Mouse (Mus musculus): ENCODE results near the gene Utrn.
A peak's percentile ranks its signal among the peaks of the same experiment; 100 is the strongest.

The Utrn gene

DNA sequence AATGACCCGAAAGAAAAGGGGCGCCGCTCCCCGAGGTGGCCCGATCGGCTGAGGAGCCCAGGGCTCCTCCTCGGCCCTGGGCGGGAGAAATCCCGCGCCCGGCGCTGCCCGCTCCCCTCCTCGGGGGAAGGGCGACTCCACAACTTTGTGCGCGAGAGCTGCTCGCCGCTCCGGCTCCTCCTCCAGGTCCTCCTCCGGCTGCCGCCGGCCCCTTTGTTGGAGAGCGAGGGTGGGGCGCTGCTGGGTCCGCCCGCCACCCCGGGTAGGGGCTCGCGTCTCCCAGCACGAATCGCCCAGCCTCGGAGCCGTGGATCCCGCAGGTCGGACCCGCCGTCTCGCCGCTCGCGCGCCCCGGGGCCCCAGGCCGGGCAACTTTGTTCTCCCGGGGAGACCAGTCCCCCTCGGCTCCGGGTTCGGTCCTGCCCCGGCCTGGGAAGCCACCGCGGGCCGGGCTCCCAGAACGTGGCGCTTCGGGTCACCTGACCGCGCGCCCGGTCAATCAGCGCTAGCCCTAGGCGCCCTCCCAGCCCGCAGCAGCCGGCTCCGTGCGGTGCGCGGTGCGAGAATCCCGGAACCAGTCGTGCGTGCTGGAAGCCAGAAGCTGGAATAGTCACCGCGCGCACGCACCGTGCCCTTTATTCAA lies at the start of gene Utrn:
Utrn (minus strand) TSS at position 337 of the 643 bp plus-strand sequence.
- DNase-seq (ENCODE audit: low spot score), result peak; percentile 95

DNA sequence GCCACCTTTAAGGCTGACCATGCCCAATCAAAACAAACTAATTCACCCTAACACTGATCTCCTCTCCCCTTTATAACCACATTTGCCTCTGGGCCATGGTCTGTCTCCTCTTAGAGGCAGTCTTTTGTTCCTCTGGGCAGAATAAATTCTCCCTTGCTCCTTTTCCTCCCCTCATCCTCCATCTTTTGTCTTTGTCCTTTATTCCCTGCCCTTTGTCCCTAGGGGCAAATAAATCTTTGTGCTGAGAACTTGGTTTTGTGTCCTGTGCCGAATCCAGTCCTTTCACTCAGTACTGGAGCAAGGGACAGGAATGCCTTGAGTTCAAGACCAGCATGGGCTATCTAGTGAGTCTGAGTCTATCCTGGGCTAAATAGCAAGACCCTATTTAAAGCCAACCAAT lies 48.5 kb upstream of the Utrn start:
- DNase-seq (ENCODE audit: low spot score), result no peak

DNA sequence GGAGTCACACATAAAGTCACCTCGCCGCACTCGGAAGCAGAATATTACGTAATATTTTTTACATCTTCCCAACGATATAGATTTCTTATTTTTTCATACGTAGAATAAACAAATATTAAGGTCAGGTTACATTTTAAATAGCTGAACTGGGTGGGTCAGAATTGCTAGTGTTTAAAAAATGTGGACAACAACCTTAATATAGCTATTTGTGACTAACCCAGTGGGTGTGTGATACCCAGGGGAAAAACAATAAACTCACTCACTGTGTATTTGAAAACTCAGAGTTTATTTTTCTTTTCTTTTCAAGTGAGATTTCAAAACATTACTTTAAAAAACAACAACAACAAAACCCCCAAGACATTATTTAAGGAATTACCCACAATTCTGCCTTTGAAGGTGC lies 47.2 kb upstream of the Utrn start:
- DNase-seq (ENCODE audit: low spot score), result no peak

DNA sequence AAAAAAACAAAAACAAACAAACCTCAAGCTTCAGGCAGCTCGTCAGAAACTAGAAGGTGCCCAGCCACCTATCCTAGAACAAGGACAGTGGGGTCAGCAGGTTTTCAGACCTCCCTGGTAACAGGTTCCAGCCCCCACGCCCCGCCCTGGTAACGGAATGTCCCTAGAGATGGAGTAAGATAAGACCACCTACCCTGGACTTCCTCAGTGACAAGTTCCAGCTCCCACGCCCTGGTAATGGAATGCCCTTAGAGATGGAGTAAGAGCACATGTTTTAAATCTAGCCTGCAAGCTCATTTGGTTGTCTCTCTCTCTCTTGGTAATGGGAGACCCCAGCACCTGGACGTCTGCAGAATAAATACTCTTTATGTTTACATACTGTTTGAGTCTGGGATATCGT lies 46.7 kb upstream of the Utrn start:
- DNase-seq (ENCODE audit: low spot score), result no peak

DNA sequence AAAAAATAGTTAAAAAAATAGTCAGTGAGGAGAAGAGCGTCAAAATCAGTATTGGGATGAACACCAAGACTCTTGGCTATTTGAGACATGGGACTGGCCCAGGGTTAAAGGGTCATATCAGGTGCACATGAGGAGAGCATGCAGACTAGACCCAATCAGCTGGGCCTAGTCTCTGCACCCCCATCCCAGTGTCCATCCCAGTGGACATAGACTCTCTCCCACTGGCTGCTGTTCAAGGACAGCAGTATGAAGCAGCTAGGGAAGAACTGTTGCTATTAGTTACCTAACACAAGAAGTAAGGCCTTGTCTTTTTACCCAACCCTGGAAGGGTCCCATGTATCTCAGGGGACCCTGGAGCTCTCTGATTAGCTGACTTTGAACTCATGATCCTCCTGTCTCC lies 45.0 kb upstream of the Utrn start:
- no peak for DNase-seq (ENCODE audit: low spot score)

DNA sequence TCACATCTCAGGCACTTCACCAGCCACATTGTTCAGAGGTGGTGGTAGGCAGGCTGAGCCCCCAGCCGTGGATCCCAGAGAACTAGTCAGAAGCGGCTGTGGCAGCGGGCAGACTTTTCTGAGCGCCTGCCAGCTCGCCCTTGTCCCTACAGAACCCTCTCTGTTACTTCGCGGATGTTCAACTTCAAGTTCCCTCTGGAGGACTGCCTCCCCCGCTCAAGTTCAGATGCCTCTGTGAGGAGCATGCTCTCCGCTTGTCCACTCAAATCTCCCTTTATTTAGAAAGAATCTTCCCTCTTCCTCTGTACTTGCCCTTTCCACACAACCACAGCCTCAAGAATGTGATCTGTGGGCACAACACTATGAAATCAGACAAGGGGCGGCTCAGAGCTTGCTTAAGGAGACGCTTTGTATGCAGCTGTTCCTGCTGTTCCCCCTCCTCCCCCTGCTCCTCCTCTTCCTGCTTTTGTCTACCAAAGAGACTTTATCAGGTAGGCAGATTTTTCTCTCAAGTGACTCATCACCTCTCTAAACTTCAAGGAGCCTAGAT lies 42.9 kb upstream of the Utrn start:
- peak; percentile 25 for DNase-seq (ENCODE audit: low spot score)

DNA sequence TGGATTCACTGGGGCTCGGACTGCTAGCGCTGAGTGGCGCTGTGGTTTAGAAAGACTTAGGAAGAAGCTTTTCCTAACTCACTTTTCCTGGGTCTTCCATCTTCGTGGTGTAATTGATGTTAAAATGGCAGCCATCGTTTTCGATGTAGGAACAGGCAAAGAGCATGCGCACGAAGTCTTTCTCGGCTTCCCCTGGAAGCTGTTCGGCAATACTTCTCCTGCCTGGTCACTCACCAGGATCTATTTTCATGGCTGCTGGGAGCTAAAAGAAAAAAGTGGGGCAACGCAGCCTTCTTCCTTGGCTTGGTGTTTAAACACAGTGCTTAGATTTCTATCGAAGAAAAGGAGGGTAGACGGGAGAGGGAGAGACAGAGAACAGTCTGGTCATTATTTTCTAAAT lies 42.3 kb upstream of the Utrn start:
- no peak for DNase-seq (ENCODE audit: low spot score)

DNA sequence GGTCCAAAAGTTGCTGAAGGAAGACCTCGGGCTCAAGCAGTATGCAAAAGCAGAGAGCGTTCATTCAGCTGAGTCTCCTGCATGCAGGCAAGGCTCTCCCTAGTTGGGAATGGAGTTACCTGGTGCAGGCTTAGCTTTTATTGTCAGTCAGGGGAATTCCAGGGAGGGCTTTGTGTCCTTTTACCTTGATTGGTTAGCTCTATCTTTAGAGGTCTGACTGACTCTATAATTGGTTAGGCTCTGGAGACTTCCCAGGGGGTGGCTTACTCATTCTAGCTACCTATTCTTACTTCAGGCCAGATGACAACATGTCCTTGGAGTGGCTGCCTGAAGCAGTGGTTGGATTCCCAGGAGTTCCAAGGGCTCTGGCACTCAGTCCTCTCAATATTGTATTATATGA lies 40.7 kb upstream of the Utrn start:
- DNase-seq (ENCODE audit: low spot score), result no peak

DNA sequence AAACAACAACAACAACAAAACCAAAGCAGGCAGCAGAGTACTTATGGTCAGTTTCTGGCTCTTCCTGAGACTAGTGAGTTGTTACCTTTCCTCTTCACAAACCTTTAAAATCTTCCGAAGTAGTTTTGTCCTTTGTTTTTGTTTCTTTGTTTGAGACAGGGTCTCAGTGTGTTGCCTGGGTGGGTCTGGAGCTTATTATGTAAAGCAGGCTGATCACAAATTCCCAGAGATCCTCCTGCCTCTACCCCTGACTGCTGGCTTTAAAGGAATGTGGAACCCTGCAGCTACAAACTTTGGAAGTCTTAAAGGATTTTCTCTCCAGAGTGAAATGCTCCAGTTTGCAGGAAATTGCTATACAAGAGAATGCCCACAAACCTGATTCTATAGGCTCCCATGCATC lies 40.0 kb upstream of the Utrn start:
- no peak for DNase-seq (ENCODE audit: low spot score)

DNA sequence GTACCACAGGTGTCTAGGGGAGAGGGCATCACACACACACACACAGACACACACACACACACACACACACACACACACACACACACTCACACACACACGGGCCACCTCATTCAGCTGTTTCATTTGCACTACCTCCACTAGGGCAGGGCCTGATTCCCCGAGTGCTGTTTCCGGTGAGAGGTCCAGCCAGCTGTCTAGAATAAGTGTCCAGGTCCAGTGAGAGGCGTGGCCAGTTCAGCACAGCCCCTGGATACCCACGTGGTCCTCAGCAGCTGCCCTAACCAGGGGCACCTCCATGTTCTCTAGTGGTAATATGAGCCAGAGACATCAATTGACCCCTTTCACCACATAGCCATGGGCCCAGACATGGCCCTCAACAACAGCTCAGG lies 35.0 kb upstream of the Utrn start:
- DNase-seq (ENCODE audit: low spot score), result no peak

DNA sequence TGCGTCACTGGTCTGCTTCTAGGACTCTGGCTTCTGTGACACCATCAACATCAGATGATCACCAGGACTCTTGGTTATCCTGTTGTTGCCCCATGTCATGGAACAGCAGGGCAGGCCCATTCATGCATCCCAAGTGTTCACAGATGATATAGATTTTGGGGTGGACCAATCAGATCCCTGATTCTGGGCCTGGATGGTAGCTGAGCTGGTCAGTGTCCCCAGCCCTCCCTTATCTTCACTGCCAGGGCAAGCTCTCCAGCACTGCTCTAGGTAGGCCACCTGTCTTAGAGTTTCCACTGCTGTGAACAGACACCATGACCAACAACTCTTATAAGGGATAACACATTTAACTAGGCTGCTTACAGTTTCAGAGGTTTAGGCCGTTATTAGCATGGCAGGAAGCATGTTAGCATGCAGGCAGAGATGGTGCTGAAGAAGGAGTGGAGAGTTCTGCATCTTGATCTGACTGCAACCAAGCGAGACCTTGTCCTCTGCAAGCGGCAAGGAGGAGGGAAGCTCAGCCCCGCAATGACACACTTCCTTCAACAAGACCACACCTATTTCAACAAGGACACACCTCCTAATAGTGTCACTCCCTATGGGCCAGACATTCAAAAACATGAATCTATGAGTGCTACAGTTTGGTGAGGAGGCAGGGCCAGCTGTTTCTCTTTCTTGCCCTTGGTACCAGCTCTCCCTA lies 34.4 kb upstream of the Utrn start:
- no peak for DNase-seq (ENCODE audit: low spot score)

DNA sequence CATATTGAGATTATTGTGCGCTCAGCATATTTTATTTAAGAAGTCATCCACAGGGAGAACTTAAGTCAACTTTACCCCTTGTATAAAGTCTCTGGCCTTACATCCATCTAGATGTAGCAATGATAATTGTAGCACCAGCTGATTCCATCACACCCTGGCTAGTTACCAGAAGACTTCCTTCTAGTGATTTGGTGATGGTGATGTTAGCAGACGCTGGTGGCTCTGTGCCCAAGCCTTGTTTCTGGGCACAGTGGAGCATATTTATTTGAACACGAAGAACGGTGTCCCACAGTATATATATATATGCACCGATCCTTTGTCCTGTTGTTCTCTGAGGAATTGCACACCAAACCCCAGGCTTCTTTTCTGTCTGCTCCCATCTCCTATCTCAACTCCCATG lies 30.7 kb upstream of the Utrn start:
- DNase-seq (ENCODE audit: low spot score), result no peak

DNA sequence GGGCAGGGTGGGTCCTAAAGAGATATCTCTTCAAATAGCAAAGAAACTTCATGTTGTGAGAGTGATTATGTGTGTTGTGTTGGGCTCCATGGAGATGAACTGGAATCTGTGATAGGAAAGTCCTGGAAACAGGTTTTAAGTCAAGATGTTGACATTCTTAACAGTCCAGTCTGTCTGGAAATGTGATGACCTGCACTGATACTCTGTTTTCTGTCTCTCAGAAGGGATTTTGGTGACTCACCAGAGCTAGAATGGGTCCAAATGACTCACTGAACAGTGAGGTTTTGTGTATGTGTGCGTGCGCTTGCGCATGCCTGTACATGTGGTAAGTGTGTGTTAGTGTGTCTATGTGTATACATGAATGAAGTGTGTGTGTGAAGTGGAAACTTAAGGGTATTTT lies 24.2 kb upstream of the Utrn start:
- no peak for DNase-seq (ENCODE audit: low spot score)

DNA sequence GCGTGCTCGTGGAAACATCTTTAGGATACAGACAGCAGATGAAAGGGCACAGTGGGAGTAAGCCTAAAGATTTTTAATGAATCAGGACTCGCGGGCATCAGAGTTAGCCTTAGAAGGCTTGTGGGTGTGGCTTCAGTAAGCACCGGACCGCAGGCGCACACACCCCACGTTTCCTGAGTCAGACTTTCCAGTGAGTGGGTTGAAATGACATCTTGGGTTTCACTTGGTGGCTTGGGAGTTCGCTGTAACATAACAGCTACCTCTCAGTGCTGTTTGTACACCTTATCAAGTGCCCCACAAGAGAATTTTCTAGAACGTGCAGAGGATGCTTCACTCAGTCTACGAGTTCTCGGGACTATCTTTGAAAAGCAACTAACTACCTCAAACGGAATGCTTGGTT lies 19.2 kb upstream of the Utrn start:
- no peak for DNase-seq (ENCODE audit: low spot score)

DNA sequence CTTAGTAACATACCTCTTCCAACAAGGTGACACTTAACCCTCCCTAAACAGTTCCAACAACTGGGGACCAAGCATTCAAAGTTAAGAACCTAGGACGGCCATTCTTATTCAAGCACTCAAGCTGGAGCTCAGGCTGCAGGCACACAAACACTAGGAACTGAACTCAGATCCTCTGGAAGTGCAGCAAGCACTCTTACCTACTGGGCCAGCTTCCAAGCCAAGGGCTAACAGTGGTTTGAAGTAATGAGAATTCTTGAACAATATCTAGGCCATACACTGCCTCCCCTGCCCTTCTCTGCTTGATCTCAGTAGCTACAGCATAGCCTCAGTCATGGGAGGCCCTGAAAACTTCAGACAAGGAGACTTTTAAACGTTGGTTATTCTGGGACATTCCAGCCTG lies 18.6 kb upstream of the Utrn start:
- DNase-seq (ENCODE audit: low spot score), result no peak

DNA sequence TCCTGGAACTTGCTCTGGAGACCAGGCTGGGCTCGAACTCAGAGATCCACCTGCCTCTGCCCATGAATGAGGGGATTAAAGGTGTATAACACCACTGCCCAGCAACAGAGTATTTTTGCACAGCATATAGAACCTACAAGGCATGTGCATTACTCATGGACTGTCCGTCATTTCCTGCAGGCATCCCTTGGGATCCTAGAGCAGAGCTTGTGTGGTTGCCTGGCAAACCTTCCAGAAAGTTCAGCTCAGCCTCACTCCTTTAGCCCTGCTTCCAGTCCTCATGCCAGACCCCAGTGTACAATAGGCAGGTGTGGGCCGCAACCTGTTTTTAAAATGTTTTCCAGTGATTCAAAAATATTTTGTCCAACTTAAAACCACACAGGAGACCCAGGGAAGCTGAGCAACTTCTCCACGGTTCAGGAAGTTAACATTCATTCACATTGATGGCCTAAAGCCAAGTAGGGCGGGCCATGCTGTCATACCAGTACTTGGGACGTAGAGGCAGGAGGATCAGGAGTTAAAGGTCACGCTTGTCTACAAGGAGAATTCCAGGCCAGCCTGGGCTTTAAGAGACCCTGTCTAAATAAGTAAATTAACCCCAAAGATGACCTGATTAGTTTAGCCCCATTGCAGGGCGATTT lies 15.3 kb upstream of the Utrn start:
- peak; percentile 35 for DNase-seq (ENCODE audit: low spot score)

DNA sequence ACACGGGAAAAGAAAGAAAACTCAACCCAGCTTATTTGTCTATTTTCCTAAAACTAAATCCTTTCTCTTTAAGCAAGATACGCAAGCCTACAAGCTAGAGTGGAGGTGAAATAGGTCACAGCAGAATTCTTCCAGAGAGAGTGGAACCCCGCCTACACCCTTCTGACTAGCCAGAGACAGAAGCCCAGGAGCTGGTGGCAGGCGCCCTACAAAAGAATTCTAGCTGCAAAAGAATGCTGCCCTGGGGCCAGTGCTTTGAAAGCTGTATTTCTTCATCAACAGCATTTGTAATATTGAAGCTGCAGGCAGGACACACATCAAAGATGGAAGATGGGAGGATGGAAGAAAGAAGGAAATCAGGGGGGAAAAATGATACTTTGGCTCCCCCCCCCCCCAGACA lies 12.7 kb upstream of the Utrn start:
- no peak for DNase-seq (ENCODE audit: low spot score)

DNA sequence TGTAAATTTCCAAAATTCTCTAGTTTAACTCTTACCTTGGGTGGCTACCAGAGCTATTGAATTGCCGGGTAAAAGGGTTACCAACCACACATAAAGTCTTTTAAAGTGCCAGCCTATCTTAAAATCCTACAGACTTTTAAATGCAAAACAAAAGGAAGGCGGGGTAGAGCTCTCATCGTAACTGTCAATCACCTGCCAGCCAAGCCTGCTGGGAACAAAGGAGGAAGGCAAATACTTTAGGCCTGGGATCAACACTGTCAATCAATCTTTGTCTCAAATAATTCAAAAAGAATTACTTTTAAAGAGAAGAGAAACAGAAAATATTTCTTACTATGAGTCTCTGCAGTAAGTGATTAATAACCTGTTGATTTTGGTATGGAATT lies 10.1 kb upstream of the Utrn start:
- DNase-seq (ENCODE audit: low spot score), result no peak

DNA sequence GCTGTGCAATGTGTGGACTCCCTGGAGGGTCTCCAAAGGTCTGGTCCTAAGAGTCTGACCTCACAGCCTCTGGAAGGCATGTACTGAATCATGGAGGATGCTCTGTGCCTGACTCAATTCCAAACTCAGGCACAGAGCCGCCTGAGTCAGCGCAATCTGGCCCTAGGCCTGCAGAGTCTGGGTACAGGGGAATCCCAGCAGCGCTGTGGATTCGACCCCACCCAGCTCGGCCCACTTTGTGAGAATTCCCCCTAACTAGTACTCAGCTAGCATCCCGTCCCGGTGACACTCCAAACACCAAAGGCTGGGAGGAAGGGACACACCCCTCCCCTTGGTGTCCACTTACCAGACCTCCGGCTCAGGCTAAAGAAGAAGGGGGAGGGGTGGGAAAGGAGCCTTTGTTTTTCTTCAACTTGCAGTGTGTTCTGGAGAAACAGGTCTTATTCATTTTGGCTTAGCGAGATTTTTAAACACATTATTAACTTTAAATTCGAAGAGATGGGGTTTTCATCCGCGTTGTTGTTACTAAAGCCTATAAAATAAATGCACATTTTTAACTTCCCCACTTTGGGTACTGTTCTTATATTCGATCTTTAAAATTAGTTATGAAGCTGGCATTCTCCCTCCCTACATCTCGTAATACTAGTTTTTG lies 9.6 kb upstream of the Utrn start:
- DNase-seq (ENCODE audit: low spot score), result peak; percentile 38

DNA sequence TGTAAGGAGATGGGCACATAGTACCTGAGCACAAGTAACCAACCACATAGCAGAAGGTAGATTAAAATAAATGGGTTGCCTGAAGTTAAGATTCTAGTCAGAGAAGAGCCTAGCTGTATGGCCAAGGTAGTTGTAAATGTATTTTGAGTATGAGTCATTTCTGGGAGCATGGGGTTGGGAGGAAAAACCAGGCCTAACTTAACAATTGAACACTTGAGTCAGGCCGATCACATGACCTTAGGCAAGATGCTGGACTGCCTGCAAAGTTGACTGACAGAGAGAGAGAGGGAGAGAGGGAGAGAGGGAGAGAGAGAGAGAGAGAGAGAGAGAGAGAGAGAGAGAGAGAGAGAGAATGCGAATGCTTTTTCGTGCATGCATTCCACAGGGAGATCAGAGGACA lies 7.3 kb upstream of the Utrn start:
- no peak for DNase-seq (ENCODE audit: low spot score)

DNA sequence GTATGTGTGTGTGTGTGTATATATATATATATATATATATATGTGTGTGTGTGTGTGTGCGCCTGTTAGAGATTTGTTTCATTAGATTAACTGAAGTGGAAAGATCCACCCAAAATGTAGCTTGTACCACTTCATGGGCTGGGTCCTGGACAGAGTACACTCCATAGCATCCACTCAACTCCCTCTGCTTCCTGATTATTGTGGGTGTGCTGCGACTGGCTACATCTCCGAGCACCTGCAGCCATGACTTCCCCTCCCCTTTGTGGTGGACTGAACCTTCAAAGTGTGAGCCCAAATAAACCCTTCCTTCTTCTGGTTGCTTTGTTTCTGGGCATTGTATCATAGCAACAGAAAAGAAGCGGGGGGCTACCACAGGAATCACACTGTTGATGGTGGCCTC lies 6.2 kb upstream of the Utrn start:
- DNase-seq (ENCODE audit: low spot score), result no peak

DNA sequence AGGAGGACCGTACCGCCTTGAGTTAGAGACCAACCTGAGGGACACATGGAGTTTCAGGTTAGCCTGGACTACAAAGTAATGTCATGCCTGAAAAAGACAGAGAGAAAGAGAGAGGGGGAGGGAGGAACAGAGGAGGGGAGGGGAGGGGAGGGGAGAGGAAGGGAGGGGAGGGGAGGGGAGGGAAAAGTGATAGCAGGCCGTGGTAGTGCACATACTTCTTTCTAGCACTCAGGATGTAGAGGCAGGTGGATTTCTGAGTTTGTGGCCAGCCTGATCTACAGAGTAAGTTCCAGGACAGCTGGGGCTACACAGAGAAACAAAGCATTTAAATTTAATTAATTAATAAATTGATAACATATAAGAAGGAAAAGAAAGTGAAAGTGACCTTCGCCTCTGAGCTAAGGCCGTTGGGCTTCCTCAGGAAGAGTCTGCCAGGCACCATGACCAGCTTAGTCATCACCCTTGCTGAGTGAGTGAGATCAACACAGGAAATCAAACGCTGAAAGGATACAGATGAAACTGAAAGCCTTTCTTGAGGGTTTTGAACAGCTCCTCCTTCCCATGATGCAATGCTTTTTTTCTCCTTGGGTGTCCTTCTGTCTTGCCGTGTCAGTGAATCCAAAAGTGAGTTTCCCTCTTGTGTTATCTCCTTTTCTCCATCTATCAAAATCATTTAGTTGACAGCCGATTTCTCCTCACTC lies 5.6 kb upstream of the Utrn start:
- no peak for DNase-seq (ENCODE audit: low spot score)
